Mouse (Mus musculus): ENCODE data around the gene Dpp8.
A peak's percentile ranks its signal among the peaks of the same experiment; 100 is the strongest.

Gene Dpp8

DNA sequence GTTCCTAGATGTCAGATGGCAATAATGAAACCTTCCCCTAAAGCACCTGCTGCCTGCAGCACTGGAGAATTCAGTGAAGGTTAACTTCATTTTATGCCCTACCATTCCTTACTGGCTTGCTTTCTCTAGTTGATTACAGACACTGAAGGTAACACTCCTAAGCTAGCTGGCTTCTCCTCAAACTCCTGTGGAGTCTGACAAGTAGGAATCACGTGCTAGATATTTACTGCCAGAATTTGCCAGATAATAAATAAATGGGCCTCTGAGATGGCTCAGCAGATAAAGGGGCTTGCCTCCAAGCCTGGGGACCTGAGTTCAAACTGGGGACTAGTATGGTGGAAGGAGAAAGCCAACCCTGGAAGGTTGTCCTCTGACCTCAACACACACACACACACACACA is 54.6 kb downstream of the Dpp8 start:
- DNase-seq (ENCODE audit: low spot score in 2 of 2), result no peak

DNA sequence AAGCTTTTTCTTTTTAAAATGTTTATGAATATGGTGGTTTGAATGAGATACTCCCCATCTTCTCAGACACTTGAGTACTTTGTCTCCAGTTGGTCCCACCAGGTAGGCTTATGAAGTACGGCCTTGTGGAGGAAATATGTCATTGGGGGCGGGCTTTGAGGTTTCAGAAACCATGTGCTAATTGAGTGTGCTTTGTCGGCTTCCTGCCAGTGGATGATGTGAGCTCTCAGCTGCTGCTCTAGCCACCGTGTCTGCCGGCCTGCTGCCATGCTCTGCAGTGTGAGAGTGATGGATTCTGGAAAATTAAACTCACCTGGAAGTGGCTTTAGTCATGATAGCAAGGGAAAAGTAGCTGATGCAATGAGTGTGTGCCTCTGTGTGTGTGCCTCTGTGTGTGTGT is 55.3 kb downstream of the Dpp8 start:
- no peak for DNase-seq (ENCODE audit: low spot score in 2 of 2)

DNA sequence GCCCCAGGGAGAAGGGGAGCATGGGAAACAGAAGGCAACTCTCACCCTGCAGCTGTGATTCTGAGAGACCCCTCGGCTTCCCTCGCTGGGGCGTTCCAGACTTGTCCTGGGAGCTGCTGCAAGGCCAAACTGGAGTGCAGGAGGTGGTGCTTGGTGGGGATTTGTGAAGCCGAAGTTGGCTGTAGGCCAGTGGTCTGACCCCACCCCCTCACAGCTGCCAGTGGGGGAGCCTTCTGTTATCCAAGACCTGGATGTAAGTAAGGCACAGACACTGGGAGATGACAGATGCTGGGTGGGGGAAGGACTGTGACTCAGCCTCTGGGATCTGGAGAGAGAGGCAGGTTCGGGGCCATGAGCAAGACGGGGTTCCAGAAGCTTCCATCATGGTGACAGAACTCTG is 62.0 kb downstream of the Dpp8 start:
- DNase-seq (ENCODE audit: low spot score in 2 of 2), result no peak

DNA sequence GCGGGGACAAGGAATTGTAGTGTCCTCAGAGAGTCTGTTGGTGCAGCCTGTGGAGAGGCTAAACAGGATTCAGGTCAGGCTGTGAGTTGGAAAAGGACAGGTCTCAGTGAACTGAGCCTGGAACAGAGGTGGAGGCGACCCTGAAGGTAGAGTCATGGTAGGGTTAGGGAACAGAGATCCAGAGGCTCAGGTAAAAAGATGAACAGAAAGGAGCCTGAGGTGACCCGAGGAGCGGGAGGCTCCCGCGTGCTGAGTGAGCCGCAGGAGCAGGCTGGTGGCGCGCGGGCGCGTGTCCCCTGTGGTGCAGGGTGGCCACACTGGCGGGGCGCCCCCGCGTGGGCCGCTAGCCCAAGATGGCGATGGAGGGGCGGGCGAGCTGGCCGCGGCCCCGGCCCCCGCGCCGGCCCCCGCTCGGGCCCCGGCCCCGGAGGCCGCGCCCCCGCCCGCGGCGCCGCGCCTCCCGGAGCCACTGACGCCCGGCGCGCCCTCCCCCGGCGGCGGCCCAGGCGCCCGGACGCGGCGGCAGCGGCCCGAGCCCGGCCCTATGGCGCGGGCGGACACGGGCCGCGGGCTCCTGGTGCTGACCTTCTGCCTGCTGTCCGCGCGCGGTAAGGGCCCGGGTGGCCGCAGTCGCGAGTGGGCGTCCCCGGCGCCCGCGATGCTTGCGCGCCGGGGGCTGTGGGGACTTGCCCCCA is 68.9 kb downstream of the Dpp8 start, which contains the start of gene Igdcc4:
Igdcc4 (plus strand) TSS at position 496 of the 695 bp plus-strand sequence.
- DNase-seq (ENCODE audit: low spot score in 2 of 2), result peak in 1 of 2 experiments; percentile 15

DNA sequence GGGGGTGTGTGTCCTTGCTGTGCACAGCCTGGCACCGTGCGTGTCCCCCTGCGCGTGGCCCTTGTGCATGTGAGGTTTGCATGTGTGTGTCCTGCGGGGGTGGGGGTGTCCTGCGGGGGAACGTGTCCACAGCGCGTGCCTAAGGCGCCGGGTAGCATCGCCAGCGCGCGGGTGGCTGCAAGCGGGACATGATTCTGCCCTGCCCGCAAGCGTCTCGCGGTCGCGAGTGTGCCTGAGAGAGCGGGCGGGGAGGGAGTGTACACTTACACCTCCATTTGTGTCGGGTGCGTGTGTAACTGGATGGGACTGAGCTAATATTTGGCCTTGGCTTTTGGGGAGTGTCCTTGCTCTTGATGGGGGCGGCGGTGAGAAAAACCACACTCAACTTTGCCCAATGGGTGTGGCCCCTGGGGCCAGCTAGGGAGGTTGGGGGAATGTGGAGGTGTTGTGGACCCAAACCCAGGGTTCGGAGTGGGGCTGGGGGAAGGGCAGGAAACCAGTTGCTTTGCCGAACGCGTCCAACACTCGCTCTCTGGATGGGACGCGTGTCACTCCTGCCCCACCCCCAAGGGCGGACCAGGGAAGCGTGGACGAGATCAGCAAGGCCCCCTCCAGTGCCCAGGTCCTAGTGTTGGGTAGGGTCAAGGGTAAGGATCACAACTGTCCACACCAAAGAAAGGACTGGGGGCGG is 69.6 kb downstream of the Dpp8 start:
- DNase-seq (ENCODE audit: low spot score in 2 of 2), result peak in 1 of 2 experiments; percentile 9

DNA sequence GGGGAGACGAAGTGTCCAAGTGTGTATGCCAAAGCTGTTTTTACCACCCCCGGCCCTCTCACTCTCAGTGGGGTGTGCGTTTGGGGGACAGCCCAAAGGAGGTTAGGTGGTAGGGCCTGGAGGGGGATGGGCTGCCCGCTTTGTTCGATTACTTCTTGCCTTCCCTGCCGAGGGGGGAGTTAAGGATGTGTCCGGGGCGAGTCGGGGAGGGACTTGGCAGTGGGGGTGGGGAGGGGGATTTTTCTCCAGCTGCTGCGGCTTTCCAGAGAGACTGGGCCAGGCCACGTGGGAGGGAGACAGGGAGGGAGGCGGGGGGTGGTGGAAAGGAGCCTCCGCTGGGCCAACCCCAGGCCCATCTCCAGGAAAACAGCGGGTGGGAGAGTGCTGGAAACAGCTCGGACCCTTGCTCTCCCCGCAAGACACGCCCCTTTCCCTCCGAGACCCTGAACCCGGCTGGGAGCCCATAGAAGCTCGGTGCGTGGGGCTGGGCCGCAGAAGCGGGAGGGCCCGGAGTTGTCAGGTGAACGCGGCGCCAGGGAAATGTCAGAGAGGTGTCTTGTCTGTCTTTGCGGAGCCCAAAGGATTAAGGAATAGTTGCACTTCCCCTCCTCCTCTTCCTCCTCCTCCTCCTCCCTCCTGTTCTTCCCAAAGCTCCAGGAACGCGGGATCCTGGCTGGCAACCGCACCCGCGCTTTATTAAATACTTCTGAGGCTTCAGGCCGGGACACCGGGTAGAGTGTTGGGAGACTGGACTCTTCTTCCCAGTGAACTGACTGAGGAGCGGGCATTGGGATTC is 70.4 kb downstream of the Dpp8 start:
- no peak for DNase-seq (ENCODE audit: low spot score in 2 of 2)

DNA sequence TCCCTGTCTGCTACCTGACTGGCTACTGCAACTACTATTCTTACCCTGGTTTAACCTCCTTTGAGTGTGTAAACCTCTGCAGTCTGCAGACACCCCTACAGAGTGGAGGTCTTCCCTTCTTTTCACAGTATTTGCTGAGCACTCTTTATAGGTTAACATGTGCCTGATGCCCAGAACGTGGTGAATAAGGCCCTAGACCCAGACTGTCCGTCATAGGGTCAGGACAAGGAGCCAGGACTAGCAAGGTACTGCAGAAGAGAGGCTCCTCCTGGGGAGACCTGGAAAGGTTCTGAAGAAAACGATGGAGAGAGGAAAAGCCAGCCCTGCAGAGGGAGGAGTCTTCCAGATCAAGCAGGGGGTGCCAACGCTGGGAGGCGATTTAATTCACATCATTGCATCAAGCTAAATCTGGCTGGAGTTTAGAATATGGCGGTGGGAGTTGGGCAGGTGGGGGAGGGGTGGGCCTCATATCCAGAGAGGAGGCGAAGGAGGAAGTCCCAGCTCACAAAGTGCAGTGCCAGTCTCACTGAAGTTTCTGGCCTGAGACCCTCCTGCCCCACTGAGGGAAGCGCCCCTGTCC is 71.0 kb downstream of the Dpp8 start:
- DNase-seq (ENCODE audit: low spot score in 2 of 2), result no peak

DNA sequence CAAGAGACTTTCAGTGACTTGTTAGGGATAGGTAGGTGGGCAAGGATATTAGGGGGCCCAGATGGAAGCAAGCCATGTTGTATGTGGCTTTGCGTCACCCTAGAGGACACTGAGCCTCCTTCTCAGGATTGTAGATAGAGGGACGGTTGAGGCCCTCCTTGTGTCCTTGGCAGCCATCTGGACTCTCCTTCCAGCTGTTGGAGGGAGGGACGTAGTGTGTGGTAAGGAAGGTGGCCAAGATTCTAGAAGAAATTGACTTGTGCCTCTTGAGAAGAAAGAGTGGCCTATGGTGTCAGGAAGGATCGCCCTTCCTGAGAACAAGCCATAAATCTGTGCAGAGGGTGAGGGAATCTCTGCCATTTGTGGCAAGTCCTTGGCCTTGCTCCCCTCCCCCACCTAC is 74.6 kb downstream of the Dpp8 start:
- no peak for DNase-seq (ENCODE audit: low spot score in 2 of 2)

DNA sequence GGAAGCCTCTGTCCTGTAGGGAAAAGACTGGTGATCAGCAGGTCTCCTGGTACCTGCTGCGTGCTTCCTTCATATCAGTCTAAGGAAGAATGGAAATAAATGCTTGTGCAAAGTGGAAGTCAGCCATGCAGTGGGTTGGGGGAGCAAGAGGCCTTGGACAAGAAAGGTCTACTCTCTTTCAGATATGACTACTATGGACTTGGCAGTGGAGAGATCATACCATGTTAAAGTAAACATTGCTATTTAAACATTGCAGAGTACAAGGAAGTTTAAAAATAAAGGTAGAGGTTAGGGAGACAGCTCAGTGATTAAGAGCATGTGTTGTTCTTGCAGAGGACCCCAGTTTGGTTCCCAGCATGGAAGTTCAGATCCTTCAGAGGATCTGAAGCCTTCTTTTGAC is 75.7 kb downstream of the Dpp8 start:
- no peak for DNase-seq (ENCODE audit: low spot score in 2 of 2)

DNA sequence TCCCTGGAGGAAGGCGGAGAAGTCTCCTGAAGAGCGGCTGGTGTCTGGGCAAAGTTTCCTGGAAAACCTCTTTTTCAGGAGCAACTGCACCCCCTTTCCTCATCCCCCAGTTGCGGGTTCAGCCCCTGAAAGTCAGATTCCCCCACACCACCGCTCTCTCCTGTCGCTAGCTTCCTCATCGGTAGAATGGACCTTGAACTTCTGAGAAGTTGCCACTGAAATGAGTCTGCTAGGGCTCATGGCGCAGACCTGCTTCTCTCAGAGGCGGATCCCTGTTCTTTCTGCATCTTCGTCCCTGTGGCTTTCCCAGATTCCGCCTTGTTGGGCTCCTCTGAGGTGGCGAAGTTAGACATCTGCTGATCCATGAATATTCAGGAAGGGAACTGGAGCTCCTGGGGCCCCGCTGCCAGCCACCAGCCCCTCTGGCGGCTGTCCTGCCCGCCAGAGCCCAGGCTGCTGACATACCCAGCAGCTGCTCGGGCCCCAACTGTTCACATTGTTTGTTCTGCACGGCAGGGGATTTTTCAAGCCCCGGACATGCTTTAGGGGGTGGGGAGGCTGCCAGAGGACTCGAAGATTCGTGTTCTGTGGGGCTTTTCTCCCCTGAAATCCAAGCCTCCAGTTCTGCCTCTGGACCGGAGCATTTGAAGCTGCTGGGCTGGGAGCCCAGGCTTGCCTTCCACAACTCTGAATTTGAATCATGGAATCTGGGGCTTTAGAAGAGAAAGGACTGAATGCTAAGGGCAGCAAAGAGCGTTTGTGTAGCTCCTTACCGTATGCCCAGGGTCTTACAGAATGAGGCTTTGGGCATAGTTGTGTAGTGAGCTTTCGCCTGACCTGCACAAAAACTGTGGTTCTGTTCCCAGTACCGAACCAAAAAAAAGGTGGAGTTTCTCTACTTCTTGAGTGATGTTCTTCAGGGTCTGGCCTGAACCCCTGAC is 77.2 kb downstream of the Dpp8 start:
- DNase-seq (ENCODE audit: low spot score in 2 of 2), result peak in 1 of 2 experiments; percentile 12

DNA sequence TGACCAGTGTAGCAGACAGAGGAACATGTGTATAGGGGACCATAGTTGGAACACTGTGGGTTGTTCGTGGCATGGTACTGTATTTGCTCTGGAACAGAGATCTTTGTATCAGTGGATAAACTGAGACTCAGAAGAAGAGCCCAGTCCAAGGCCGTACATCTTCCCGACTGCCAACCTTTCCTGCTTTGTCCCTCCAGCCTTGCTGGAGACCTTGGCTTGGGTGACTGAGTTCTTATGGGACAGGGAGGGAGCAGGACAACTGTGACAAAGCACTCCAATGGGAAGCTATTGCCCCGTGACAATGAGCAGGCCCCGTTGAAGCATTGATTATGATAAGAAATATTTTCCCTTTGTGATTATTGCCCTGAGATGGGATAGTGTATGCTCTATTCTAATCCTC is 79.5 kb downstream of the Dpp8 start:
- no peak for DNase-seq (ENCODE audit: low spot score in 2 of 2)

DNA sequence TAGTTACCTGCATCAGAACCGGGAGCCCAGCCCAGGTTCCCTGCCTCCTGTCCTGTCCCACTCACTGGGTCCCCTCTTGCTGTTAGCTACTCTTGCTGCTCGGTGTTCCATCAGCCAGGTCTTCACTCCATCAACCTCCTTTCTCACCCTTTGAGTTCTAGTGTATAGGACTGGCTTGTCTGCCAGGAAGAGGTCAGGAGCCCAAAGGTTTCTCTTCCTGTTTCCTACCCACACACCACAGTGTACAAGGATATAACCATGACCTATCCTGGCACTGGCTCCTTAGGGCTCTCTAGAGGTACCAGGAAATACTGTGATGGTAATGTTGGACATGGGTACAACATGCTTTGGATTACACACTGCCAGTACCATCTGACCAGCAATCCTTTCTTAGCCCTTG is 81.5 kb downstream of the Dpp8 start:
- DNase-seq (ENCODE audit: low spot score in 2 of 2), result no peak

DNA sequence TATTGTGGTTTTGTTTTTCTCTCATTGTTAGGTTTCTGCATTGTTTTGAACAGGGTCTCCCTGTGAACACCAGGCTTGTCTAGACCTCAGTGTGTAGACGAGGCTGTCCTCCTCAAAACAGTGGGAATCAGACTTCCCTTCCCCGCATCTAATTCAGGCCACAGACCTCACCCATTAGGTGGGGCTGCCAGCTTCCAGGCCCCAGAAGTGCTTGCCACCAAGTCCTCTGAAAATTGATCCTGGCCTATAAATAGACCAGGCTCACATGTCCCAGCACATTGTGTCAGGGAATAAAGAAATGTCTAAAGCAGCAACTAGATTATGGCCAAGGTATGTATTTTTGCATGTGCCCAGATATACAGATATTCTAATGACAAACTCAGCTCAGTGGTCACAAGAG is 83.7 kb downstream of the Dpp8 start:
- no peak for DNase-seq (ENCODE audit: low spot score in 2 of 2)

DNA sequence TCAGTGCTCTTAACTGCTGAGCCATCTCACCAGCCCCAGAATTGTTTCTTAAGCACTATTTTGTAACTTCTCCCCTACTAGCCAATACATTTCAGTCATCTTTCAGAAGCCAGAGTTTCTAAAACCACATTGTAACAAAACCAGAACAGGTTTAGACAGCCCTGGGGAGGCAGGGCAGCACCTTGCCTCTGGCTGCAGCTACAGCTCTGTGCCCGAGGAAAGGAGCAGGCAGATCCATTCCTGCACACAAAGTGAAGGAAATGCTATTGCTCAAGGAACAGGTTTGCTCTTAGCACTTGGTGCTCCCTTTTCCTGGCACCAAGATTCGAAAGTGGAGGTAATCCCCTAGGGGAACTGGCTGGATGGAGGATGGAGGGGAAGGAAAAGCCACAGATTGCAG is 85.3 kb downstream of the Dpp8 start:
- DNase-seq (ENCODE audit: low spot score in 2 of 2), result no peak

DNA sequence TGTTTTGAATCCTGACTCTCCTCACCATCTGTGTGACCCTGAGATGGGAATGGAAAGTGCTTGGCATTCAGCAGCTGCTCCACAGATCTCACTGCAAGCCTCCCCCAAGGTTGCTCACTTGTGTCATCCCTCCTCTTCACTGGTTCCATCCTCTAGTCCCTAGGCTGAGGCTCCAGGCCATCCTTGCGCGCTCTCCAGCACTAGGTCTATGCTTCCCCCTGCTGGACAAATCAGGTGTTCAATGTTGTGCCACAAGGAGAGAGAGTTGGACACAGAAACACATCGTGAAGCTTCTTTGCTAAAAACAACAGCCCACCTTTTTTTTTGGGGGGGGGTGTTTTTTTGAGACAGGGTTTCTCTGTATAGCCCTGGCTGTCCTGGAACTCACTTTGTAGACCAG is 88.7 kb downstream of the Dpp8 start:
- DNase-seq (ENCODE audit: low spot score in 2 of 2), result peak in 1 of 2 experiments; percentile 66

DNA sequence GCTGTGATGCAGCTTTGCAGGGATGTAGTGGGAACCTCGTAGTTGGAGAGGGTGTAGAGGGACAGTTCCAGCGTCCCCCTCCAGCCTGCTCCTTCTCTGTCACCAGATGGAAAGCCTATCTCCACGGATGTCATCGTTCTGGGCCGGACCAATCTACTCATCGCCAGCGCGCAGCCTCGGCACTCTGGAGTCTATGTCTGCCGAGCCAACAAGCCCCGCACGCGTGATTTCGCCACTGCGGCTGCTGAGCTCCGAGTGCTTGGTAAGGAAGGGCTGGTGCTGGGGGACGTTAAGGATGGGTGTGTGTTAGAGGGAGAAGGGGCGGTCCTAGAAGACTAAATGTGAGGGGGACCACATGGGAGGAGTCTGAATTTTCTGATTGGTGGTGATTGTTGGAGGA is 90.3 kb downstream of the Dpp8 start:
- DNase-seq (ENCODE audit: low spot score in 2 of 2), result peak; percentile 42 to 46

DNA sequence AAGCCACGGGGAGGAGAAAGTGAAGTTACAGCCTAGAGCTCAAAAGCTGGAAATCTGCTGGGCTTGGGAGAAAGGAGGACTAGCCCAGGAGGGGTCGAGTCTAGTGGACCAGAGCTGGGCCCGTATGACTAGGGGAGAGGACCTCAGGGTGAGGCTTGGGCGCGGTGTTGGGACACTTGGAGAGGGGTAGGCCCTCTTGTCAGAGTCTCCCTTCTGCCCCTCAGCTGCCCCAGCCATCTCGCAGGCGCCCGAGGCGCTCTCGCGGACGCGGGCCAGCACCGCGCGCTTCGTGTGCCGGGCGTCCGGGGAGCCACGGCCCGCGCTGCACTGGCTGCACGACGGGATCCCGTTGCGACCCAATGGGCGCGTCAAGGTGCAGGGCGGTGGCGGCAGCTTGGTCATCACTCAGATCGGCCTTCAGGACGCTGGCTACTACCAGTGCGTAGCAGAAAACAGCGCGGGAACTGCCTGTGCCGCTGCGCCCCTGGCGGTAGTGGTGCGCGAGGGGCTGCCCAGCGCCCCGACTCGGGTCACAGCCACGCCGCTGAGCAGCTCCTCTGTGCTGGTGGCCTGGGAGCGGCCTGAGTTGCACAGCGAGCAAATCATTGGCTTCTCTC is 91.4 kb downstream of the Dpp8 start:
- DNase-seq (ENCODE audit: low spot score in 2 of 2), result no peak

DNA sequence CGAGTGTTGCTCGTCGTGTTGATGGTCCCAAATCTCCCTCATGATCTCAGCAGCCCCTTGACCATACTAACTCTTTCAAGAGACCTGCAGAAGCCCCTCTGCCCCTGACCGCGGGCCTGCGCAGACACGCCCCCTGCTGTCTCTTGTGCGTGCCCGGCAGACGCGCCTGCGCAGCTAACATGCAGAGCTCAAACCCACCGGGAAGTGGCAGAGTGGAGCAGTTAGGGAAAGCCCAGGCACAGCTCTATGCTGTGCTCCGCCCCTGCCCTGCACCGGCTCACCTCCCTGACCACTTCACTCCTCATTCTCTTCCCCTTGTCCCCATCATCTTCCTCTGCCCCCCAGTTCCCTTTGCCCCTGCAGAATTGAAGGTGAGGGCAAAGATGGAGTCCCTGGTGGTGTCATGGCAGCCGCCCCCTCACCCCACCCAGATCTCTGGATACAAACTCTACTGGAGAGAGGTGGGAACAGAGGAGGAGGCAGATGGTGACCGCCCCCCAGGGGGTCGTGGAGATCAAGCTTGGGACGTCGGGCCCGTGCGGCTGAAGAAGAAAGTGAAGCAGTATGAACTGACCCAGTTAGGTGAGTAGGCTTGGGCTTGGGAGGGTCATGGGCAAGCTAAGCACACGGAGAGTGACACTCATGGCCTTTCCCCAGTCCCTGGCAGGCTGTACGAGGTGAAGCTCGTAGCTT is 96.1 kb downstream of the Dpp8 start:
- no peak for DNase-seq (ENCODE audit: low spot score in 2 of 2)

DNA sequence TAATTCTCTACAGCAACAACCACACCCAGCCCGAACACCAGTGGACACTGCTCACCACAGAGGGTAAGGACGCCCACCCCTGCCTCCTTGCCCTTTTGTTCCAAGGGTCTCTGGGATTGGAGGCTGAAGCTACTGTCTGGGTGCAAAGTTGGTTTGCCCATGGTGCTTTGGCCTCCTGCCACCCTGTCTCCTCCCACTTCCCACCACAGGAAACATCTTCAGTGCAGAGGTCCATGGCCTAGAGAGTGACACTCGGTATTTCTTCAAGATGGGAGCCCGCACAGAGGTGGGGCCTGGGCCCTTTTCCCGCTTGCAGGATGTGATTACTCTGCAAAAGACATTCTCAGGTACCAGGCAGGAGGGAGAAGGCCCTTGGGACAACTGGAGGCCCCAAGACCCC is 99.5 kb downstream of the Dpp8 start:
- DNase-seq (ENCODE audit: low spot score in 2 of 2), result no peak

All from frontal cortex, postnatal 25 days (tissue).